Mouse (Mus musculus) forebrain, embryonic 10.5 days (tissue): ENCODE measurements at regions not wholly inside any gene's neighbourhood (a gene's known extent, or its start where the extent isn't known, plus 50 kb on each side); places are given as distances from the start of the nearest gene placed in this dataset.

Experiments
- DNase-seq: peaks from one replicate; pipeline ENCODE4 v3.0.0-alpha.2; 2017; ENCODE audit warnings: low spot score; ENCODE audit errors: extremely low spot score
- H3K27ac ChIP-seq: fragments of 300-500 bp; sonication (generic); 2 replicates; pipeline ENCODE4 v1.5.1; 2016; ENCODE audit warnings: mild to moderate bottlenecking
- H3K27me3 ChIP-seq: fragments of 300-500 bp; sonication (generic); 2 replicates; pipeline ENCODE4 v1.6.1; 2016; ENCODE audit warnings: mild to moderate bottlenecking; ENCODE audit not compliant: poor library complexity, severe bottlenecking
- H3K36me3 ChIP-seq: fragments of 300-500 bp; sonication (generic); replicated peaks from 2 replicates; pipeline ENCODE4 v1.6.1; 2016; ENCODE audit warnings: mild to moderate bottlenecking, moderate library complexity
- H3K4me1 ChIP-seq: fragments of 300-500 bp; sonication (generic); 2 replicates; pipeline ENCODE4 v1.6.1; 2016
- H3K4me3 ChIP-seq: fragments of 300-500 bp; sonication (generic); 2 replicates; pipeline ENCODE4 v1.5.1; 2016; ENCODE audit warnings: mild to moderate bottlenecking, moderate library complexity
- H3K9me3 ChIP-seq: fragments of 300-500 bp; sonication (generic); 2 replicates; pipeline ENCODE4 v1.6.1; 2016; ENCODE audit warnings: mild to moderate bottlenecking, moderate library complexity
- WGBS: fragments of 180-500 bp; shearing (Covaris S2); methylation state at CpG from one replicate; pipeline ENCODE4 v1.1.7; 2016; 5-methylcytosine and 5-hydroxymethylcytosine counted together

DNA sequence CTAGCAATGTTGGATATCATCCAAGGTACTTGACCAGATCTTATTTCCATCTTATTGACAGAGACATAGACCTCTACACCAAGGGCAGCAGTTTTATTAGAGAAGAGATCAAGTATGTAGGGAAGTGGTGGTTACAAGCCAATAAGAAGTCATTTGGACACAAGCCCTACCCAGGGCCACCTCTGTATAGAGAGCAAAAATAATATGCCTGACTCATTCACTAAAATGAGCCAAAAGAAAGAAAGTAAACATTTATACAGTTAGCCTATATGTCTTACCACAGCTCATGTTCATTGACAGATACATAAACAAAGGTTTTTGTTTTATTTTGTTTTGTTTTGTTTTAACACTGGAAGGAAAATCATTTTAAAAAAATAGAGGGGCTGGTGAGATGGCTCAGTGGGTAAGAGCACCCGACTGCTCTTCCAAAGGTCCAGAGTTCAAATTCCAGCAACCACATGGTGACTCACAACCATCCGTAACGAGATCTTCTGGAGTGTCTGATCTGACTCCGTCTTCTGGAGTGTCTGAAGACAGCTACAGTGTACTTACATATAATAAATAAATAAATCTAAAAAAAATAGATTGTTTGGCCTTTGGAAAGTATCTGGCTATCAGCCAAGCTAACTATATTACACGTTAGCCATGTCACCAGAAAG lies 76.9 kb downstream of the Rlim start:
- H3K9me3 ChIP-seq: no peaks in the 10 kb centered on the region
- no peak for DNase-seq
- H3K4me1 ChIP-seq: no peaks in the 10 kb centered on the region
- H3K36me3 ChIP-seq: no peaks in the 10 kb centered on the region
- H3K27ac ChIP-seq: no peak overlapping the region
- peaks cover 81% of the 10 kb centered on the region for H3K27me3 ChIP-seq
- no peak overlapping the region for H3K4me3 ChIP-seq
- 89% methylated on average over 5 of the region's 5 CpGs for WGBS

GRCm38 (mm10) chrX:103879329-103879935 lies 57.6 kb upstream of the Slc16a2 start:
- peak overlapping the region; percentile 40 for H3K4me3 ChIP-seq
- H3K27ac ChIP-seq: no peak overlapping the region
- no peaks in the 10 kb centered on the region for H3K9me3 ChIP-seq
- peaks cover 8% of the 10 kb centered on the region; the same call in 1 of the 2 replicates for H3K4me1 ChIP-seq
- no peaks in the 10 kb centered on the region for H3K36me3 ChIP-seq
- 22% methylated on average over 24 of the region's 24 CpGs for WGBS
- peaks cover 100% of the 10 kb centered on the region for H3K27me3 ChIP-seq
- DNase-seq: no peak
